26 mouse cellular contexts compared by ENCODE assay signal in the genomic region with DNA sequence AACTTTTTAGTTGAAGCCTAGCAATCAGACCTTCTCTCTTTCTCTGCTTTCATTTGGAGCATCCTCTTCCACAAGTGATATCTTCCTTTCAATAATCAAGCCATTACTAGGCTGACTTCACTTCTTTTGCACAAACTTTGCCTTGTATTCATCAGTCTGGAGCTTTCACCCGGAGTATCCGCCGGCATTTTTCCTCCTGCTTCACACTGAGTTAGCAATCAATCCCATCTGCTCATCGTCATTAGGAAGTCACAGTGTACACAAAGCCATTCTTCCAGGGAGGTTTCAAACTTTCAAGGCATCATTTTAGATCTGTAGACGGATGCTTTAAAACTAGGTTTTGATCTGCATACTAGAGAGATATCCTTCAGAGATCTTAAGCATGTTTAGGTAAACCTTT.
DNase-seq lines count a peak whose midpoint lies in the region; ATAC-seq and TF ChIP-seq lines count a peak whose summit lies in the region.
"Had no signal": no experiment of that assay in that cellular context is flagged by ENCODE, and none has a peak within 500 bp of the region (broad histone marks: within the 10 kb centered on the region; RNA-seq: fewer than 3 reads in every experiment).

No protein-coding gene starts in this region.

- H3K27ac ChIP-seq in hindbrain, embryonic 11.5 days (ENCODE audit: low read depth, low read length): no peak overlapping the region
- H3K27ac ChIP-seq in hindbrain, embryonic 16.5 days (ENCODE audit: low read depth, low read length): no peak overlapping the region
- H3K27ac ChIP-seq in neural tube, embryonic 12.5 days: no peak overlapping the region
- no peak overlapping the region for H3K27ac ChIP-seq in neural tube, embryonic 15.5 days (replicated peaks)
- no peak overlapping the region for H3K27ac ChIP-seq in midbrain, embryonic 14.5 days (replicated peaks; ENCODE audit: low read depth, low read length)
- H3K27ac ChIP-seq: embryonic facial prominence, embryonic 12.5 days; gastrocnemius, adult 2 months; heart, embryonic 15.5 days; hindbrain, embryonic 15.5 days; kidney, embryonic 15.5 days; limb, embryonic 13.5 days; liver, embryonic 13.5 days; stomach, postnatal 0 days had no signal

- 0 out of 2 replicates have a peak, but pooled peaks have one; percentile 47 for ATAC-seq in hindbrain, embryonic 11.5 days (ENCODE audit: low FRiP score)
- no peak for ATAC-seq in hindbrain, embryonic 16.5 days
- peak; percentile 77 for ATAC-seq in neural tube, embryonic 12.5 days (ENCODE audit: low FRiP score, low read depth)
- ATAC-seq in neural tube, embryonic 15.5 days (ENCODE audit: low FRiP score): no peak
- ATAC-seq in midbrain, embryonic 14.5 days (ENCODE audit: low FRiP score, low TSS enrichment): no peak
- ATAC-seq: CD4-positive, CD25-positive, alpha-beta regulatory T cell, adult 4 months; intestine, postnatal 0 days had no signal

- 18% methylated on average over 5 of the region's 5 CpGs for WGBS in hindbrain, embryonic 11.5 days
- 10% methylated on average over 5 of the region's 5 CpGs for WGBS in hindbrain, embryonic 16.5 days
- WGBS in neural tube, embryonic 12.5 days: 8% methylated on average over 5 of the region's 5 CpGs
- WGBS in neural tube, embryonic 15.5 days: 7% methylated on average over 5 of the region's 5 CpGs
- WGBS in midbrain, embryonic 14.5 days: 13% methylated on average over 5 of the region's 5 CpGs
- 33% methylated on average over 5 of the region's 5 CpGs for WGBS in lung, adult 2 months

- H3K36me3 ChIP-seq in hindbrain, embryonic 11.5 days (ENCODE audit: control insufficient read depth, insufficient read depth, low read length): no peaks in the 10 kb centered on the region
- no peaks in the 10 kb centered on the region for H3K36me3 ChIP-seq in hindbrain, embryonic 16.5 days (ENCODE audit: control insufficient read depth, insufficient read depth, low read length)
- H3K36me3 ChIP-seq in neural tube, embryonic 12.5 days: no peaks in the 10 kb centered on the region
- no peaks in the 10 kb centered on the region for H3K36me3 ChIP-seq in neural tube, embryonic 15.5 days
- H3K36me3 ChIP-seq in midbrain, embryonic 14.5 days (ENCODE audit: control insufficient read depth, insufficient read depth, low read length): no peaks in the 10 kb centered on the region
- H3K36me3 ChIP-seq: embryonic facial prominence, embryonic 12.5 days; heart, embryonic 15.5 days; hindbrain, embryonic 15.5 days; kidney, embryonic 15.5 days; limb, embryonic 13.5 days; liver, embryonic 13.5 days had no signal

- H3K9me3 ChIP-seq in hindbrain, embryonic 11.5 days (ENCODE audit: control insufficient read depth, low read length): no peaks in the 10 kb centered on the region
- no peaks in the 10 kb centered on the region for H3K9me3 ChIP-seq in hindbrain, embryonic 16.5 days (ENCODE audit: control insufficient read depth, low read length)
- 0 out of 2 replicates have a peak, but pooled peaks cover 7% of the 10 kb centered on the region for H3K9me3 ChIP-seq in neural tube, embryonic 12.5 days
- H3K9me3 ChIP-seq in neural tube, embryonic 15.5 days (replicated peaks): no peaks in the 10 kb centered on the region
- no peaks in the 10 kb centered on the region for H3K9me3 ChIP-seq in midbrain, embryonic 14.5 days (ENCODE audit: control insufficient read depth, low read length)
- H3K9me3 ChIP-seq: embryonic facial prominence, embryonic 12.5 days; heart, embryonic 15.5 days; hindbrain, embryonic 15.5 days; kidney, embryonic 15.5 days; liver, embryonic 13.5 days had no signal

- H3K4me3 ChIP-seq in hindbrain, embryonic 11.5 days (ENCODE audit: low read depth, low read length): no peak overlapping the region
- no peak overlapping the region for H3K4me3 ChIP-seq in hindbrain, embryonic 16.5 days (ENCODE audit: low read length)
- no peak overlapping the region for H3K4me3 ChIP-seq in neural tube, embryonic 12.5 days
- H3K4me3 ChIP-seq in neural tube, embryonic 15.5 days (replicated peaks): no peak overlapping the region
- no peak overlapping the region for H3K4me3 ChIP-seq in midbrain, embryonic 14.5 days (replicated peaks; ENCODE audit: low read depth, low read length)
- no peak overlapping the region for H3K4me3 ChIP-seq in lung, adult 2 months (replicated peaks; ENCODE audit: extremely low read depth, low read depth, low read length)
- H3K4me3 ChIP-seq: embryonic facial prominence, embryonic 12.5 days; gastrocnemius, adult 2 months; heart, embryonic 15.5 days; hindbrain, embryonic 15.5 days; kidney, embryonic 15.5 days; limb, embryonic 13.5 days; liver, embryonic 13.5 days had no signal

- H3K27me3 ChIP-seq in hindbrain, embryonic 11.5 days (ENCODE audit: control insufficient read depth, insufficient read depth, low read length): no peaks in the 10 kb centered on the region
- no peaks in the 10 kb centered on the region for H3K27me3 ChIP-seq in hindbrain, embryonic 16.5 days (replicated peaks; ENCODE audit: control insufficient read depth, insufficient read depth, low read length)
- H3K27me3 ChIP-seq in neural tube, embryonic 12.5 days (replicated peaks): no peaks in the 10 kb centered on the region
- no peaks in the 10 kb centered on the region for H3K27me3 ChIP-seq in neural tube, embryonic 15.5 days (replicated peaks)
- no peaks in the 10 kb centered on the region for H3K27me3 ChIP-seq in midbrain, embryonic 14.5 days (ENCODE audit: control insufficient read depth, insufficient read depth, low read length)
- H3K27me3 ChIP-seq: embryonic facial prominence, embryonic 12.5 days; heart, embryonic 15.5 days; hindbrain, embryonic 15.5 days; kidney, embryonic 15.5 days; limb, embryonic 13.5 days; liver, embryonic 13.5 days had no signal

- no peak for TF ChIP-seq POLR2A in lung, adult 2 months (IDR thresholded peaks at IDR 0.05; ENCODE audit: borderline replicate concordance, extremely low read depth, low read depth, low read length)

- no peaks in the 10 kb centered on the region for H3K4me1 ChIP-seq in hindbrain, embryonic 11.5 days (replicated peaks; ENCODE audit: control insufficient read depth, insufficient read depth, low read length)
- peaks cover 3% of the 10 kb centered on the region; the same call in 1 of the 2 replicates for H3K4me1 ChIP-seq in hindbrain, embryonic 16.5 days (ENCODE audit: control insufficient read depth, insufficient read depth, low read depth, low read length)
- 0 out of 2 replicates have a peak, but pooled peaks cover 2% of the 10 kb centered on the region for H3K4me1 ChIP-seq in neural tube, embryonic 12.5 days
- peaks cover 5% of the 10 kb centered on the region; the same call in 1 of the 2 replicates for H3K4me1 ChIP-seq in neural tube, embryonic 15.5 days
- peaks cover 4% of the 10 kb centered on the region; the same call in 1 of the 2 replicates for H3K4me1 ChIP-seq in midbrain, embryonic 14.5 days (ENCODE audit: control insufficient read depth, insufficient read depth, low read length)
- H3K4me1 ChIP-seq in lung, adult 2 months (ENCODE audit: control insufficient read depth, insufficient read depth, low read length): no peaks in the 10 kb centered on the region
- H3K4me1 ChIP-seq: embryonic facial prominence, embryonic 12.5 days; heart, embryonic 15.5 days; kidney, embryonic 15.5 days; limb, embryonic 13.5 days; liver, embryonic 13.5 days had no signal

- no peak overlapping the region for H3K9ac ChIP-seq in hindbrain, embryonic 11.5 days (ENCODE audit: low read depth, low read length)
- H3K9ac ChIP-seq in hindbrain, embryonic 16.5 days (ENCODE audit: low read depth, low read length): no peak overlapping the region
- H3K9ac ChIP-seq in neural tube, embryonic 12.5 days: no peak overlapping the region
- no peak overlapping the region for H3K9ac ChIP-seq in neural tube, embryonic 15.5 days (replicated peaks)
- no peak overlapping the region for H3K9ac ChIP-seq in midbrain, embryonic 14.5 days (replicated peaks; ENCODE audit: low read length)
- H3K9ac ChIP-seq: embryonic facial prominence, embryonic 12.5 days; heart, embryonic 15.5 days; hindbrain, embryonic 15.5 days; kidney, embryonic 15.5 days; limb, embryonic 13.5 days; liver, embryonic 13.5 days; lung, embryonic 14.5 days had no signal

- DNase-seq in embryo, embryonic 10 days (ENCODE audit: low spot score): peak; percentile 43
- DNase-seq in embryo, embryonic 9.5 days (ENCODE audit: extremely low spot score): no peak
- DNase-seq in hindbrain, embryonic 11.5 days (ENCODE audit: low spot score): peak; percentile 25
- peak; percentile 31 for DNase-seq in midbrain, embryonic 14.5 days
- DNase-seq in lung, adult 2 months: no peak
- DNase-seq: adrenal gland, postnatal 14 days; cerebellum, adult 11 months; cerebellum, postnatal 25 days; gastrocnemius, adult 2 months; heart, postnatal 36 days; kidney, postnatal 36 days; layer of hippocampus, adult 9-11 months; liver, embryonic 13.5 days; lung, embryonic 14.5 days; right cerebral cortex, postnatal 14 days had no signal

- TF ChIP-seq CTCF in lung, adult 2 months (IDR thresholded peaks at IDR 0.05; ENCODE audit: insufficient read depth, low read length): no peak

- H3K4me2 ChIP-seq in hindbrain, embryonic 11.5 days (replicated peaks; ENCODE audit: low read depth, low read length): no peak overlapping the region
- H3K4me2 ChIP-seq in hindbrain, embryonic 16.5 days (ENCODE audit: low read length): no peak overlapping the region
- no peak overlapping the region; the same call in 1 of the 2 replicates for H3K4me2 ChIP-seq in neural tube, embryonic 12.5 days (replicated peaks)
- no peak overlapping the region for H3K4me2 ChIP-seq in neural tube, embryonic 15.5 days
- H3K4me2 ChIP-seq in midbrain, embryonic 14.5 days (ENCODE audit: low read length): no peak overlapping the region
- H3K4me2 ChIP-seq: embryonic facial prominence, embryonic 12.5 days; heart, embryonic 15.5 days; hindbrain, embryonic 15.5 days; kidney, embryonic 15.5 days; limb, embryonic 13.5 days; liver, embryonic 13.5 days; lung, embryonic 14.5 days had no signal

Comparison
In these comparisons a context has a peak if more than half of its experiments do, and no peak if none do; other contexts are left out.
1. DNase-seq: peak in embryo, embryonic 10 days (single experiment), hindbrain, embryonic 11.5 days (single experiment) and midbrain, embryonic 14.5 days (single experiment); none in embryo, embryonic 9.5 days (single experiment) and lung, adult 2 months (single experiment).
2. ATAC-seq: peak in hindbrain, embryonic 11.5 days (single experiment) and neural tube, embryonic 12.5 days (single experiment); none in hindbrain, embryonic 16.5 days (single experiment), neural tube, embryonic 15.5 days (single experiment) and midbrain, embryonic 14.5 days (single experiment).